Mouse (Mus musculus) 3T3-L1 (cell line): ENCODE results near the gene Gm21987.

Experiments
- DNase-seq: peaks from one replicate; pipeline ENCODE4 v3.0.0-alpha.2; 2015; ENCODE audit warnings: low read depth, low spot score

Gene Gm21987

DNA sequence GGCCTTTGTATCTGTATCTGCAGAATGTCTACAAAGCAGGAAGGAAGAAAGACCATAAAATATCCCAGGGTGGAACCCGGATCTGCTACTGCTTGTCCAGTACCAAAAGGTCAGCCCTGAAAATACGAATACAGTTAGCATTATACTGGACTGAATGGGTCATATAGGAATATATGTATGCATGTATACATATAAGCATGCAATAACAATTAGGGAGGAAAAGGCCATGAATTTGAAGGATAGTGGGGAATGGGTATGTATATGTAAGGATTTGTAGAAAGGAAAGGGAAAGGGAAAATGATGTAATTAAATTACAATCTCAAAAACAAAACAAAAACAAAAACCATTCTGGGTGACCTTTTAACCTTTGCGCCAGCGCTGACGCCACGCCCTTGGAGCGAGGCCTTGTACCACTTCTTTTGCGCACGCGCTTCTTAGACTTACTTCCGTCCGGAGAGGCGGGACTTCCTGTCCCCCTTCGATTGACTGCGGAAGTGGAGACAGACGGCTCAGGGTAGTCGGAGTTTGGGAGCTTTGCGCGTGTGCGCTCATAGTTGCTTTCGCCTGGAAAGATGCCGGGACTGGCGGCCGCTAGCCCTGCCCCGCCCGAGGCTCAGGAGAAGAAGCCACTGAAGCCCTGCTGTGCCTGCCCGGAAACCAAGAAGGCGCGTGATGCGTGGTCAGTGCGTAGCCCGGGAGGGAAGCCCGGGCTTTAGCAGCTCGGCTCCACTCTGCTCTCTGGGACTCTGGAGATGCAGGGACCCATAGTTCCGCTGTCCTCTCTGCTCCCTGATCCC, at the start of gene Gm21987, which contains the start of gene Cox17:
Gm21987 (plus strand) TSS at position 512 of the 797 bp plus-strand sequence.
Cox17 (plus strand) TSS at position 463 of the 797 bp plus-strand sequence.
- DNase-seq: peak; percentile 99

DNA sequence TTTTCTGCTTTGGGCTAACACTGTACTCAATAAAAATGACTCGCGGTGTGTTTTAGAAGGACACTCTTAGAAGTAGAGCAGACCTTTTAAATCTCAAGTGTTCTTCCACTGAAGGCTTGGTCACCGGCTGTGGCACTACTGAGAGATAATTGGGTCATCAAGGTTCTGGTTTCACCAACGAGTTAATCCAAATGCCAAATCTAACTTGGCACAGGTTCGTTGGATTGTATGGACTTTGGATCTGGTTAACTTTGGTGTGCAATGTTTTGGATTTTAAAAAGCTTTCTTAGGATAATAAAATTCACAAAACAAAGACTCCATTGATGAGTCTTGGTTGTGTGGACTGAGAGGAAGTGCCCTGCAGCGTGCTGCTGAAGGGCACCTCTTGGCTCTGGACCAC, 48.4 kb upstream of the Gm21987 start:
- no peak for DNase-seq

DNA sequence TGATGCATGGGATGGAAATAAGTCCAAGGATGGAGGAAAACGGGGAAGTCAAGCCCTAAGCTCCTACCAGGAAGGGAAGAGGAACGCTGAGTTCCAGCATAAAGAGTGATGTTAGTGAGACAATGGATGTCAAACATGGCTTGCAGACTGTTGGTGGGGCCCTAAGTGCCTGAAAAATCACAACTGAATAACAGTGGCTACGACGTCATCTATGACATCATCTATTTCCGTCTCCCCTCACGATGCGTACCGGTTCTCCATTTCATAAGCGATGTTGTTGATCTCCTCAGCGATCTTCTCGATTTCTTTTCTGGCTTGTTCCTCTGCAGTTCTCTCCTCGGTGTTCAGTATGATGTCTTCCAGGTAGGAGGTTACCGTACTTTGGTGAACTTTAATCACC, 44.5 kb upstream of the Gm21987 start:
- no peak for DNase-seq

DNA sequence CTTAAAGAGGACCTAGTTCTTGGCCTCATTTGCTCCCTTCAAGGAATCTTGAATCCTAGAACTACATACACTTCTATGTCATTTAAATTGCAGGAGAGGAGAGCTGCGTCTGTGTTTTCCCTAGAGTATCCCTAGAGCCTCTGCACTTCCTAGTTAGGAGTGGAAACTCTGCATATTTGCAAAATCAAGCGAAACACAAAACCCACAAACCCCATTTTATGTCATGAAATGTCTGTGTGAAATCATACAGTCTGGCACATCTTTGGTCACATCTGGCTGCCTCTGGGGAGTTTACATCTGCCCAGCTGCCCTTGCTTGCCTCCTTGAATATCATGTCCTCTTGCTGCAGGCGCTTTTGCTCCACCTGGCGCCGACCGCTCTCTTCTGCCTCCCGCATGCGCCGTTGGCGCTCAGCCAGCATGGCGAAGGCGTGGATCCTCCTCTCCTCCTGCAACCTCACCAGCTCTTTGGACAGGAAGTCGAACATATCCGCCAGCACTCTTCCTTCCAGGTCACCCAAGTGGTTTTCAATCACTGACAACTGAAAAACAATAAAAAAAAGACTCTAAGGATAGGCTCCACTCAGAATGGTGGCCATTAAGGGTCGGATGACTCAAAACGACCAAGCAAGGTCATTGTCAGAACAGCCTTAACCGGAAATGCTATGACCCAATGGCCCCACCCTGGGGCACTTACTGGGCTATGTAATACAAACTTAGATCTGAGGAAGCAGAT, 42.2 kb upstream of the Gm21987 start:
- DNase-seq: no peak

DNA sequence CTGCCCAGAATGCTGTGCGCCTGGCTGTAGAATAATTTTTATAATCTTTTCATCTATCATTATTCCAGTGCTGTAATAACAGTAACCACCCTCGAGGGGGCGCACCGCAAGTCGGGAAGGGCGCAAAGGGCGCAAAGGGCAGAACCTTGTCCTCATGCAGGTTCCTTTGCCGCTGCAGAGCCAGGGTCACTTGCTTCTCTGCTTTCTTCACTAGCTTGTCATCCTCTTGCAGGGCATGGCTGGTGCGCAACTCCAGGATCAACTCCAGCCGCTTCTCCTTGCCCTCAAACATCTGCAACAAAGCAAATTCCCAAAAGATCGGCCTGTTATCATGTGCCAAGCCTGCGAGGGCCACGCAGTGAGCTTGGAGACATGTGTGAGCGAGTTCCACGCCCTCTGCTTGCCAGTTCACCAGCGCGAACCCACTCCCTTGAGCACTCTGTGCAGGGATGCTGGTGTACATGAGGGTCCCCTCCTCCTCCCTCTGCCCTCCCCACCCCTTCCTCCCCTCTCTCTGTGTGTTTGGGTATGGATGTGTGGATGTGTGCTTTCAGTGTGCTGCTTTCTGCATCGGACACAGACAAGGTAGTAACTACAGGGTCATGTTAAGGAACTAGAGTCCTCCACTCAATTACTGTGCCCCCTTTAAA, 40.1 kb upstream of the Gm21987 start:
- no peak for DNase-seq

DNA sequence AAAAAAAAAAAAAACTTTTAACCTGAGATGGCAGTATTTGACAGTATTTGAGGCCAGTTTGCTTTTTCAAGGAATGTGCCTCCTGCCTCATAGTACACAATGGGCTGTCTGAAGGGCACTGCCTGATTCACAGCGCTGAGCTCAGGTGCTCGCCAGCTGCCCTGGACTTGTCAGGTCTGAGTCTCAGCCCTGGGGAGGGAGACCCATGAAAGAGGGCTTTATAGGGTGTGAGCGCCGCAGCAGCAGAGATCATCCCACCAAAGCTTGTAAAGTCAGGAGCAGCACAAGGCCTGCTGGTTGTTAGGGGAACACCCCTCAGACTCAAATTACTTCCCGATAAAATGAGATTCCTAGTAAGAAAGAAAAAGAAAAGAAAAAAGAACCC, 39.6 kb upstream of the Gm21987 start:
- no peak for DNase-seq

DNA sequence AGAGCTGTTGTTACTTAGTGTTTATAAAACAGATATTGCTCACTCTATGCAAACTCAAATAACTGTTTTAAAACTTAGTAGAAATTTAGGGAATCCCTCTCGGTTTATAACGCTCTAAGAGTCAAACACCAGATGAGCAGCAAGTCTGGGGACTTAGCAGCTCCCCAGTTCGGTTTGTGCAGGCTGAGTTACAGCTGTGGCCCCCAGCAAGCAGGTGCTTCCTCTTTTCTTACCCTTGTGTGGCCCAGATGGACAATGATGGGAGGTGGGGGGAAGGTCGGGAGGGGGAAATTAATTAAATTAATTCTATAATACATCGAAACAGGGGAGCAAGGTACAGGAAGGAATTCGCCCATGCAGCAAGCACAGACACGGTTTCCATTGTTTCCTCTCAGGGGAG, 39.2 kb upstream of the Gm21987 start:
- no peak for DNase-seq

DNA sequence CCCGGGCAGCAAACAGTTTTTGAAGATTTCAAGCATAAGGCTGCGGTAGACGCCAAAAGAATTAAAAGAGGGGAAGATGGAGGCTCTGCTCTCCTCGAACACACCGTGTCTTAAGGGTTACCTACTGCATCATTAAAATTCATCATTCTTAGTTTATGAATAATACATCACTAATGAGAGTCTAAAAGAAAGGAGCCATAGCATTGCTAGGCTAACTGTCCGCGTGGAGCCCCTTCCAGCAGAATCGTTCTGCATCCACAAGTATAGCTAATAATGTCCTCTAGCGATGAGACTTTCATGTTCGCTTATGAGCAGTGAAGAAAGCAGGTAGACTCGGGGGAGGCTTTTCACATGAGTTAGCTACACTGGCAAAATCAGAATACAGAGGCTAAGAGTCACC, 38.6 kb upstream of the Gm21987 start:
- no peak for DNase-seq

DNA sequence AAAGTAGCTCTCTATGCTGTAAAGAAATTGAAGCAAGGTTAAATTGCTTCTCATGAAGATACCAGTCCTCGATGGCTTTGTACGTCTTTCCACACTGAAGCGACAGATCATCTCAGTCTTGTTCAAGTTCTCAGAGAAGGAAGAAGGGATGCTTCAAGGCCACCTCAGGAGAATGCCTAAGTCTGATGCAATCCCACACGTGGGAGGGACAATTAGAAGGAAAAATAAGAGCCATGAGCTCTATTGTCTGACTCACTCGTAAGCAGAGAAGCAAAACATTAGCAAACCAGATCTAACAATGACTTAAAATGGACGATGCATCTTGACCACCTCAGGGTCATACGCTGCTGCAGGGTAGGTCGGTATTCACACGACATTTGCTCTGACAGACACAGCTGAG, 28.3 kb upstream of the Gm21987 start:
- DNase-seq: peak; percentile 67

DNA sequence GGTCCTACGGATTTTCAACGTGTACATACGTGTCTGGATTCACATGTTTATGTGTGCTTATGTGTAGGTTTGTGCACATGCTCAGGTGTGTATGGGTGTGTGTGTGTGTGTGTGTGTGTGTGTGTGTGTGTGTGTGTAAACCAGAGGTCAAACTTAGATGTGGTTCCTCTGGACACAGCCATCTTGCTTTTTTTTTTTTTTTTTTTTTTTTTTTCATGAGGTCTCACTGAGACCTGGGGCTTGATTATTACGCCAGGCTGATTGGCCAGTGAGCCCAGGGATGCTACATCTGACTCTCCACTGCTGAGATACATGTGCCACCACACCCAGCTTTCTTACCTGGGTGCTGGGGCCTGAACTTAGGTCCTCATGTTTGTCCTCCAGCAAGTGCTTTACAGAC, 27.8 kb upstream of the Gm21987 start:
- DNase-seq: no peak

DNA sequence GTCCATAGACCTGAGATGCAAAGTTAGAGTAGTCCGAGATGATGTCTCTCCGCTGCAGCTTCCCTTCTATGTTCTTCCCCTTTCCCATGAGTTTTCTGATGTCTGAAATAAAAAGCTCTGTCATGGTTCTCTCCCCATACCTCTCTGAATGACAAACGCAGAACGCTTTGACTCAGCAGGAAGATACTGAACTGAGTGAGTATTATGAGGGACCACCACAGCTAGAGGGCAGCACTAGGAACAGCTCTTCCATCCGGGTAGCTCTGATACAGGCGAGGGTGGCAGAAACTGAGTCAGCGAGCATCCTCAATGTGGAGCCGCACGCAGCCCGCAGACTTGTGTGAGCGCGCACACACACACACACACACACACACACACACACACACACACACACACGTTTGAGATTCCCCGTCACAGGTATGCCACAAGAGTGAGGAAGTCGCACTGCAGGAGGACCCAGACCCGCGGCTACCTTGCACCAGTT, 25.3 kb upstream of the Gm21987 start:
- DNase-seq: peak; percentile 32

DNA sequence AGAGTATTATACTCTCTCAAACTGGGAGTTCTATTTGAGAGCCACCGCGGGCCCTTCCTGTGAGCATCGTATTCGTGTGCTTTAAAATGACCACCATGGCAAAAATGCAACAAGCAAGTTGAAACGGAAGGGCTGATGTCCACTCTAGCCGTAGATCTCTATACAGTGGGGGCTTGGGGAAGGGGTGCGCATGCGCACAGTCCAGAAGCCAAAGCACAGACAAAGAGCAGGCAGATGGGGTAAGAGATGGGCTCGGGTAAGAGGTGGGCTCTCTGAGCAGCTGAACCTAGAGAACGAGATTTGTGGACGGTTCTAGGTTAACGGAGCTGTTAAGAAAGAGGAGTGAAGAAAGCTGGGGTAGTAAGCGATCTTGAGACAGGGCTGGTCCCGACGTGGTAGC, 22.5 kb upstream of the Gm21987 start:
- DNase-seq: no peak

DNA sequence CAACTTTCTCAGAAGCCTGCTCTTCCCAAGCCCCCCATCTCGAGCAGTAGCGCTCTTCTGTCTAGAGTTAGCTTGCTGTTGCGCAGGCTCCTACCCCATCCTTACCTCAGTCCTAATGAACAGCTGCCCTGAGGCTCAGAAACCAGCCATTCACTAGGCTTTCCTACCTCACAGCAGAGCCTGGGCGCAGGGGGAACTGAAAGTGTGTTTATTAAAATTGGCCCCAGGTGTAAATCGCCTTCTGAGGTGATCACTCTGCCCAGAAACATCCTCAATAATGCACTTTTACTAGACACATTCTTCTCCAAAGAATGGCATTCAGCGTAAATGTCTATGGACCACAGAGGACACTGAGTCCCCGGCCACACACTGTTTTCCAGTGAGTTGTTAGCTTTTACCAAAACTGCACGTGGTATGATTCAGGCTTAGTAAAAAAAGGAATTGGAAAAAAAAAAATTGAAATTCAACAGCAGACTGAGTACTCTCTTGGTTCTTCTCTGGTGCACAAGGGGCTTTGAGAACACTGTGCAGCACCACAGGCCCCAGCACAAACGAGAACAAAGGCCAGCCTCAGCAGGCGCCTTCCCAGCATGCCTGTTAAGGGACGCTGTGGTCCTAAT, 20.0 kb upstream of the Gm21987 start:
- no peak for DNase-seq

DNA sequence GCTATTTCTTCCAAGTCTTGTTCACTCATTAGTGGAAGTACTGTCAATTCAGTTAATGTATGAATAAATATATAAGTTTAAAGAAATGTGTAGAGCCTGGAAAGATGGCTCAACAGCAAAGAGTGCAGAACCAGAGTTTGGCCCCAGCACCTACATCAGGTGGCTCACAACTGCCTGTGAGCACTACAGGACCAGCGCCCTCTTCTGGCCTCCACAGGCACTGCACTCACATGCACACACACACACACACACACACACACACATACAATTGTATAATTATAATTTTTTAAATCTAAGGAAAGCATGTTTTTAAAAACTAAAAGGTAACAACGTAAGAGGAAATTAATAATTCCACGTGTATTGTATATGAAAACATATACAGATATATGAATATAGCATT, 17.5 kb upstream of the Gm21987 start:
- DNase-seq: no peak

DNA sequence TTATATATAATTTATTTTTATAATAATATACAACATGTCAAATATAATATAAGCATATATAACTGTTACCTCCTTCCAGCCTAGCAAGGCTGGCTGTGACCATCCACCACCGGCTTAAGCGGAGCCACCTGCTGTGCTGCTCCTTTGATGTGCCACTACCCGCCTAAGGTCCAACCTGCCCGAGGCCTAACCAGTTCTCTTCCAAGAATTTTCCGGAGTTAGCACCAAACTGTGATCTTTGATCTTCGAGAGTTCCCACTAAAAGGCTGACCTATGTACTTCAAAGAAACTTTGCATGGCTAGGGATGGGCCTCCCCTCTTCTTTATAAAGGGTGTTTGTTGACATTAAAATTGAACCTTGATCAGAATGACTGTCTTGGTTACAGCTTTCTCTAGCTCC, 12.4 kb upstream of the Gm21987 start:
- no peak for DNase-seq

DNA sequence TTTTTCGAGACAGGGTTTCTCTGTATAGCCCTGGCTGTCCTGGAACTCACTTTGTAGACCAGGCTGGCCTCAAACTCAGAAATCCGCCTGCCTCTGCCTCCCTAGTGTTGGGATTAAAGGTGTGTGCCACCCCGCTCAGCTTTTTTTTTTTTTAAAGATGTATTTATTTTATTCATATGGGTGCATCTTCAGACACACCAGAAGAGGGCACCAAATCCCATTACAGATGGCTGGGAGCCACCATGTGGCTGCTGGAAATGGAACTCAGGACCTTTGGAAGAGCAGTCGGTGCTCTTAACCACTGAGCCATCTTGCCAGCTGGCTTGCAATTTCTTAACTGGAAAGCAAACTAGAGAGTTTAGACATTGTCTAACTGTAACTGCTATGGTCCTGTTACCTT, 8.8 kb upstream of the Gm21987 start:
- DNase-seq: peak; percentile 28

DNA sequence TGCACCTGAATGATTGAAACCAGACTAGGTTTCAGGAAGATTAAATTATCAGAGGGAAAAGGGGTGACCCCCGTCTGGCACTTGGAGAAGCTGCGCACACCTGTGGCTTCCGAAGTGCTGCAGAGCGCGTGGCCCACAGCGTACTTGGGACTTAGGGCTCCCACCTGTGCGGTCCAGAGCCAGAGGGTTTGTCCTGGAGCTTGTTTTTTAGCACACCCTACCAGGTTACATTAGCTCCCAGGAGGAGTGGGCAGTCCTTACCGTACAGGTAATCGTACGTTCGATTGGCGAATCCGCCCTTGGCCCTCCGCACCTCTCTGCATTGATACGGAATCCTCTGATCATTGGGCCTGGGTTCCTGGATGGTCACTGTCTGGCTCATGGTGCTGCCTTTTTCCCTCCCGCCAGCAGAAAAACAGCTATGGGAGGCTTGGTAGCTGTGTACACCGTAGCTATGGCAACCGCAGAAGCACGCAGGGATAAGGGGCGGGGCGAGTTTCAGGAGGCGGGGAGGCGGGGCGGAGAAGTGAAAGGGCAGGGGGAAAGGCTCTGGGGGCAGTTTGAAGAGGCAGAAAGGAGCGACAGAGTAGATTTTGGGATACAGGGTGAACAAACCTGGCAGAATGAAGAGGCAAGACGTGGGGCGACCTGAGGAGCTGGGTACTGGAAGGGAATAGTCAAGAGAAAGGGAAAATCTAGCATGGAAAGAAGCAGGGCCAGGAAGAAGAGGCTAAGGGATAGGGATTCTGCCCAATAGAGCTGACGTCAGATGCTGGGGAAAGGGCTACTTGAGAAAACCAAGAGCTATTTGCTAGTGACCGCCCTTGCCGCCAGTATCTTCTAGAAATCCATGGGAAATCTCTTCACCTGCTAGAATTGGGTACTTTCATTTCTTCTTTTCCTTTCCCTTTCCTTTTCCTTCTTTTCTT, 5.2 kb upstream of the Gm21987 start, which contains the start of gene Maats1:
Maats1 (minus strand) TSS at position 748 of the 929 bp plus-strand sequence.
- no peak for DNase-seq

DNA sequence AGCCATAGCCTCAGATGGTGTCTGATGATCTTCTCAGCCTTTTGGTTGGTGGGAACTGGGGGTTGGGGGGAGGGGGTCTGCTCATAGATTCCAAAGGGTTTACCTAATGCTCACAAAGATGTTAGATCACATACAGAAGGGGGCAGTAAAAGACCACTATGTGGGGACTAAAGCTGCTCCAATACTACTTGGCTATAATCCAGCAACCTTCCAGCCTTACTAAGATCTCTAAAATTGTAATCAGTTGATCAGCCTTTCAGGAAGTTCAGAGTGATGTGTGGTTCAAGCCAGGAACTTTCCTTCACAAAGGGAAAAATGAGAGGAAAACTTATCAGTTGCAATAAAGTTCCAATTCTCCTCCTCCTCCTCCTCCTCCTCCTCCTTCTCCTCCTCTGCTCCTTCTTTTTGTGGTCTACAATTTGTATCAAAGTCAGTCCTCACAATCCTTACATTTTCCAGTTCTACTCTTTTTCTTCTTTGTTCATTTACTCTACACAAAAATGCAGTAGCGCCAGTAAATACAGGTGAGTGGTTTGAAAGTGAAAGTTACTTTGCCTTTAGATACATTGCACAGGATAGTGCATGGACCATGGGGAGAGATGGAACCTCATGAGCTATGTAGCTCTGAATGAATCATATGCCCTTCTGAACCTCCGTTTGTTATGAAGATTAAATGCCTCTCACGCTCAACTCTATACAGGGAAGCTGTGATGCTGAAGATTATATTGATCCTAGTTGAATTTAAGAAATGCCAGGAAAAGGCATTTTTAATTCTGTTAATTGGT, 1.7 kb upstream of the Gm21987 start:
- peak; percentile 89 for DNase-seq

DNA sequence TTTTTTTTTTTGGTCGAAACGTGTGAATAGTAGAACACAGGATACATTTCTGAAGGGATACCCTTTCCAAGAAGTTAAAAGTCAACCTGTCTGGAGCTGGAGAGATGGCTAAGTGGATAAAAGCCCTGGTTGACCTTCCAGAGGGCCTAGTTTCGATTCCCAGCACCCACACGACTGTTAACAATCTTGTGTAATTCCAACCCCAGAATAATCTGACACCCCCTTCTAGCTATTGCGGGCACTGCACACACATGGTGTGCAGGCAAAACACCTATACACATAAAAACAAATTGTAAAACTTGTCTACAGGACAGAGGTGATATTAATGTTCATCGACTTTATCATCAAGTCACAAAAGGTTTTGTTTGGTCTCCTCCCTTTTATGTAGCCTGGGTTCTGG, 748 bp downstream of the Gm21987 start:
- peak; percentile 46 for DNase-seq

DNA sequence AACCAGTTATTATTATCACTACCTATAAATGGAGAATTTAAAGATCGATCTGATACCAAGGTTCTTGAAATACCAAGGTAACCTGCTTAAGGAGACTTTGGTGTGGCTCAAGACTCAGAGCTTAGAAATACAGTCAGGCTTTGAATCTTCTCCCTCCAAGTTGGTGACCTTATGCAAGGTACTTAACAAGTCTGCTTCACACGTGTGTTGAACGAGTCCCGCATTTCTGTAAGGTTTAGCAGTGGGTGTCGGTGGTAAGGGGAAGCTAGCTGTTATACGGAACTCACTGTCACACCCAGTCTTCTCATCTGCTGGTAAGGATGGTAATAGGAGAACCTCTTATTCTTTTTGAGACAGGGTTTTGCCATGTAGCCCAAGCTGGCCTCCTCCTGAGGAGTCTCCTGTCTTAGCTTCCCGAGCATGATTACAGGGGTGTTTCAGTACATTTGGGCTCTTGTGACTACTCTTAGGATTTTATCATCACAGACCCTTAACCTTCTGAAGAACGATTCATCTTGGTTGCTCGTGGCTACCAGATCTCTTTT, 1.4 kb downstream of the Gm21987 start:
- DNase-seq: no peak
